Mouse (Mus musculus): ENCODE measurements around the gene Cnn2. TPM values are rescaled to one million over a fixed set of nuclear protein-coding genes. Genes with fewer than 3 reads are reported as not detected.

Gene Cnn2
- polyA plus RNA-seq, 2 experiments from 2014 or later: 828 to 877 TPM

- ATAC-seq: no peak
Measured at GRCm38 (mm10) chr10:79970415-79971182, 17.8 kb upstream of the Cnn2 start, which contains the start of gene Grin3b. Gene Grin3b, plus strand, starts transcription at chr10:79970715.

GRCm38 (mm10) chr10:79971183-79971497 lies 17.2 kb upstream of the Cnn2 start:
- no peak for ATAC-seq

- ATAC-seq: no peak
Measured at GRCm38 (mm10) chr10:79972831-79973230, 15.6 kb upstream of the Cnn2 start.

- no peak for ATAC-seq
Measured at GRCm38 (mm10) chr10:79974087-79974486, 14.3 kb upstream of the Cnn2 start.

- ATAC-seq: no peak
Measured at GRCm38 (mm10) chr10:79974668-79975067, 13.7 kb upstream of the Cnn2 start.

GRCm38 (mm10) chr10:79976071-79976721 lies 12.2 kb upstream of the Cnn2 start:
- ATAC-seq: no peak

- ATAC-seq: no peak
Measured at GRCm38 (mm10) chr10:79976722-79977107, 11.7 kb upstream of the Cnn2 start.

GRCm38 (mm10) chr10:79977324-79977723 lies 11.1 kb upstream of the Cnn2 start:
- ATAC-seq: no peak

- ATAC-seq: no peak
Measured at GRCm38 (mm10) chr10:79978061-79978460, 10.3 kb upstream of the Cnn2 start.

- ATAC-seq: no peak
Measured at GRCm38 (mm10) chr10:79979401-79980155, 8.8 kb upstream of the Cnn2 start.

- ATAC-seq: no peak
Measured at GRCm38 (mm10) chr10:79983205-79983604, 5.2 kb upstream of the Cnn2 start.

- ATAC-seq: no peak
Measured at GRCm38 (mm10) chr10:79983670-79984069, 4.7 kb upstream of the Cnn2 start.

- peak; percentile 60 for ATAC-seq
Measured at GRCm38 (mm10) chr10:79984195-79984816, 4.1 kb upstream of the Cnn2 start, which contains the start of gene Tmem259. Gene Tmem259, minus strand, starts transcription at chr10:79984330.

GRCm38 (mm10) chr10:79984871-79985270 lies 3.5 kb upstream of the Cnn2 start:
- ATAC-seq: peak; percentile 78

GRCm38 (mm10) chr10:79985334-79986231 lies 2.8 kb upstream of the Cnn2 start:
- peak; percentile 6 for ATAC-seq

- no peak for ATAC-seq
Measured at GRCm38 (mm10) chr10:79986232-79986878, 2.0 kb upstream of the Cnn2 start.

GRCm38 (mm10) chr10:79986963-79987362 lies 1.4 kb upstream of the Cnn2 start:
- no peak for ATAC-seq

GRCm38 (mm10) chr10:79987771-79988505 lies 446 bp upstream of the Cnn2 start:
- ATAC-seq: no peak

- no peak for ATAC-seq
Measured at GRCm38 (mm10) chr10:79989272-79989786, 945 bp downstream of the Cnn2 start.

- no peak for ATAC-seq
Measured at GRCm38 (mm10) chr10:79989870-79990269, 1.5 kb downstream of the Cnn2 start.
